Mouse (Mus musculus): ENCODE data around the gene Ifna6. TPM values are rescaled to one million over a fixed set of nuclear protein-coding genes. Genes with fewer than 3 reads are reported as not detected.
"Not testable (repeated sequence)": the region's sequence is repeated elsewhere in the genome, so short reads cannot be mapped to it uniquely, and the experiment has no call there.

Ifna6 gene
- not detected in 2 replicates for polyA plus RNA-seq (2014; fragmentation: Nextera tagmentation; extraction: Ambion mirVana)

- not testable (repeated sequence) for DNase-seq (ENCODE audit: low spot score); H3K4me3 ChIP-seq (ENCODE audit: low read depth, low read length); H3K9me3 ChIP-seq (replicated peaks; ENCODE audit: control insufficient read depth, low read length); H3K9ac ChIP-seq (replicated peaks; ENCODE audit: low read length); H3K36me3 ChIP-seq (replicated peaks; ENCODE audit: control insufficient read depth, insufficient read depth, low read depth, low read length); H3K27me3 ChIP-seq (ENCODE audit: control insufficient read depth, insufficient read depth, low read length); H3K4me1 ChIP-seq (ENCODE audit: control insufficient read depth, insufficient read depth, low read length); H3K27ac ChIP-seq (replicated peaks; ENCODE audit: low read depth, low read length); H3K4me2 ChIP-seq (ENCODE audit: low read depth, low read length); ATAC-seq (replicated peaks; ENCODE audit: insufficient number of reproducible peaks, low FRiP score, low TSS enrichment, low read depth)
These were observed at the start of gene Ifna6 for GRCm38 (mm10) chr4:88827116-88827515. Ifna6 (plus strand) TSS chr4:88827416.

GRCm38 (mm10) chr4:88779550-88779949 is 47.7 kb upstream of the Ifna6 start, which contains the start of gene Gm13272:
Gm13272 (plus strand) TSS chr4:88779850.
- not testable (repeated sequence) for H3K9ac ChIP-seq (replicated peaks; ENCODE audit: low read length); H3K9me3 ChIP-seq (replicated peaks; ENCODE audit: control insufficient read depth, low read length); H3K4me2 ChIP-seq (ENCODE audit: low read depth, low read length); ATAC-seq (replicated peaks; ENCODE audit: insufficient number of reproducible peaks, low FRiP score, low TSS enrichment, low read depth); H3K27me3 ChIP-seq (ENCODE audit: control insufficient read depth, insufficient read depth, low read length); H3K27ac ChIP-seq (replicated peaks; ENCODE audit: low read depth, low read length); DNase-seq (ENCODE audit: low spot score); H3K4me3 ChIP-seq (ENCODE audit: low read depth, low read length); H3K36me3 ChIP-seq (replicated peaks; ENCODE audit: control insufficient read depth, insufficient read depth, low read depth, low read length); H3K4me1 ChIP-seq (ENCODE audit: control insufficient read depth, insufficient read depth, low read length)
- WGBS, result no CpG with 5 or more reads among the region's 29 CpGs

GRCm38 (mm10) chr4:88780320-88780719 is 46.9 kb upstream of the Ifna6 start:
- H3K36me3 ChIP-seq (replicated peaks; ENCODE audit: control insufficient read depth, insufficient read depth, low read depth, low read length); H3K27me3 ChIP-seq (ENCODE audit: control insufficient read depth, insufficient read depth, low read length); ATAC-seq (replicated peaks; ENCODE audit: insufficient number of reproducible peaks, low FRiP score, low TSS enrichment, low read depth); H3K4me2 ChIP-seq (ENCODE audit: low read depth, low read length); DNase-seq (ENCODE audit: low spot score); H3K4me3 ChIP-seq (ENCODE audit: low read depth, low read length); H3K9me3 ChIP-seq (replicated peaks; ENCODE audit: control insufficient read depth, low read length); H3K4me1 ChIP-seq (ENCODE audit: control insufficient read depth, insufficient read depth, low read length); H3K27ac ChIP-seq (replicated peaks; ENCODE audit: low read depth, low read length); H3K9ac ChIP-seq (replicated peaks; ENCODE audit: low read length): not testable (repeated sequence)
- 42% methylated on average over 15 of the region's 18 CpGs for WGBS

- WGBS, result 11% methylated on average over 3 of the region's 7 CpGs
- not testable (repeated sequence) for H3K4me3 ChIP-seq (ENCODE audit: low read depth, low read length); H3K27ac ChIP-seq (replicated peaks; ENCODE audit: low read depth, low read length); ATAC-seq (replicated peaks; ENCODE audit: insufficient number of reproducible peaks, low FRiP score, low TSS enrichment, low read depth); H3K9me3 ChIP-seq (replicated peaks; ENCODE audit: control insufficient read depth, low read length); H3K4me2 ChIP-seq (ENCODE audit: low read depth, low read length); H3K4me1 ChIP-seq (ENCODE audit: control insufficient read depth, insufficient read depth, low read length); H3K27me3 ChIP-seq (ENCODE audit: control insufficient read depth, insufficient read depth, low read length); H3K9ac ChIP-seq (replicated peaks; ENCODE audit: low read length); H3K36me3 ChIP-seq (replicated peaks; ENCODE audit: control insufficient read depth, insufficient read depth, low read depth, low read length); DNase-seq (ENCODE audit: low spot score)
These were observed 45.4 kb upstream of the Ifna6 start, which contains the start of gene Ifnz for GRCm38 (mm10) chr4:88781831-88782230. Ifnz (plus strand) TSS chr4:88782131.

GRCm38 (mm10) chr4:88782335-88782734 is 44.9 kb upstream of the Ifna6 start:
- H3K9me3 ChIP-seq (replicated peaks; ENCODE audit: control insufficient read depth, low read length); H3K9ac ChIP-seq (replicated peaks; ENCODE audit: low read length); DNase-seq (ENCODE audit: low spot score); H3K4me3 ChIP-seq (ENCODE audit: low read depth, low read length); H3K4me1 ChIP-seq (ENCODE audit: control insufficient read depth, insufficient read depth, low read length); H3K4me2 ChIP-seq (ENCODE audit: low read depth, low read length); ATAC-seq (replicated peaks; ENCODE audit: insufficient number of reproducible peaks, low FRiP score, low TSS enrichment, low read depth); H3K36me3 ChIP-seq (replicated peaks; ENCODE audit: control insufficient read depth, insufficient read depth, low read depth, low read length); H3K27me3 ChIP-seq (ENCODE audit: control insufficient read depth, insufficient read depth, low read length); H3K27ac ChIP-seq (replicated peaks; ENCODE audit: low read depth, low read length): not testable (repeated sequence)
- 0% methylated on average over 3 of the region's 31 CpGs for WGBS

GRCm38 (mm10) chr4:88785409-88785808 is 41.8 kb upstream of the Ifna6 start, which contains the start of gene Gm13276:
Gm13276 (plus strand) TSS chr4:88785709.
- WGBS, result no CpG with 5 or more reads among the region's 27 CpGs
- not testable (repeated sequence) for H3K36me3 ChIP-seq (replicated peaks; ENCODE audit: control insufficient read depth, insufficient read depth, low read depth, low read length); H3K4me2 ChIP-seq (ENCODE audit: low read depth, low read length)

GRCm38 (mm10) chr4:88788402-88788801 is 38.8 kb upstream of the Ifna6 start, which contains the start of gene Gm13277:
Gm13277 (plus strand) TSS chr4:88788632.
- not testable (repeated sequence) for H3K9me3 ChIP-seq (replicated peaks; ENCODE audit: control insufficient read depth, low read length); H3K27me3 ChIP-seq (ENCODE audit: control insufficient read depth, insufficient read depth, low read length); ATAC-seq (replicated peaks; ENCODE audit: insufficient number of reproducible peaks, low FRiP score, low TSS enrichment, low read depth); H3K4me3 ChIP-seq (ENCODE audit: low read depth, low read length); H3K9ac ChIP-seq (replicated peaks; ENCODE audit: low read length); H3K27ac ChIP-seq (replicated peaks; ENCODE audit: low read depth, low read length); H3K36me3 ChIP-seq (replicated peaks; ENCODE audit: control insufficient read depth, insufficient read depth, low read depth, low read length); H3K4me2 ChIP-seq (ENCODE audit: low read depth, low read length); H3K4me1 ChIP-seq (ENCODE audit: control insufficient read depth, insufficient read depth, low read length); DNase-seq (ENCODE audit: low spot score)
- WGBS, result 0% methylated on average over 3 of the region's 28 CpGs

More at GRCm38 (mm10) chr4:88785409-88785808, 41.8 kb upstream of the Ifna6 start, which contains the start of gene Gm13276:
- H3K9ac ChIP-seq (replicated peaks; ENCODE audit: low read length); H3K4me1 ChIP-seq (ENCODE audit: control insufficient read depth, insufficient read depth, low read length); DNase-seq (ENCODE audit: low spot score); H3K9me3 ChIP-seq (replicated peaks; ENCODE audit: control insufficient read depth, low read length); ATAC-seq (replicated peaks; ENCODE audit: insufficient number of reproducible peaks, low FRiP score, low TSS enrichment, low read depth); H3K4me3 ChIP-seq (ENCODE audit: low read depth, low read length); H3K27me3 ChIP-seq (ENCODE audit: control insufficient read depth, insufficient read depth, low read length); H3K27ac ChIP-seq (replicated peaks; ENCODE audit: low read depth, low read length): not testable (repeated sequence)

GRCm38 (mm10) chr4:88791250-88791649 is 36.0 kb upstream of the Ifna6 start, which contains the start of gene Gm13278:
Gm13278 (plus strand) TSS chr4:88791550.
- DNase-seq (ENCODE audit: low spot score); ATAC-seq (replicated peaks; ENCODE audit: insufficient number of reproducible peaks, low FRiP score, low TSS enrichment, low read depth); H3K4me3 ChIP-seq (ENCODE audit: low read depth, low read length); H3K27ac ChIP-seq (replicated peaks; ENCODE audit: low read depth, low read length); H3K27me3 ChIP-seq (ENCODE audit: control insufficient read depth, insufficient read depth, low read length); H3K9me3 ChIP-seq (replicated peaks; ENCODE audit: control insufficient read depth, low read length); H3K4me1 ChIP-seq (ENCODE audit: control insufficient read depth, insufficient read depth, low read length); H3K9ac ChIP-seq (replicated peaks; ENCODE audit: low read length); H3K4me2 ChIP-seq (ENCODE audit: low read depth, low read length); H3K36me3 ChIP-seq (replicated peaks; ENCODE audit: control insufficient read depth, insufficient read depth, low read depth, low read length): not testable (repeated sequence)
- no CpG with 5 or more reads among the region's 28 CpGs for WGBS

All from embryonic facial prominence, embryonic 11.5 days (tissue).